ENCODE assay signal across 8 mouse cellular contexts in the genomic region with DNA sequence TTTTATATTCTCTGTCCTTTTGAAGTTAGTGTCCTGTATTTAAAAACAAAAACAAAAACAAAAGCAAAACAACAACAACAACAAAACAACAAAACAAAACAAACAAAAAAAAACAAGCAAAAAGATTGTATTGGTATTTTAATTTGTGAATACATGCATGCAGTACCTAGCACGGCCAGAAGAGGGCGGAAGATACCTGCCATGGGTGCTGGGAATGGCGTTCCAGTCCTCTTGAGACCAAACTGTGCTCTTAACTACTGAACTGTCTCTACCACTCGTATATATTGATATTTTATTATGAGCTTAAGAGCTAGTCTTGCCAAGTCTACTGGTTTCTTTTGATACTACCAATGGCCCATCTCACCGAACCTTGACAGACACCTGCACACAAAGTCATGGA. TPM values are rescaled to one million over a fixed set of nuclear protein-coding genes. Genes with fewer than 3 reads are reported as not detected.
DNase-seq lines count a peak whose midpoint lies in the region; ATAC-seq and TF ChIP-seq lines count a peak whose summit lies in the region.

No protein-coding gene starts in this region.

- no peak for ATAC-seq in kidney, embryonic 15.5 days (replicated peaks; ENCODE audit: low FRiP score)

- TF ChIP-seq POLR2A in kidney, adult 2 months (IDR thresholded peaks at IDR 0.05; ENCODE audit: low read depth, low read length) = no peak
- no peak for TF ChIP-seq POLR2A in embryonic fibroblast, embryonic 13.5 days (IDR thresholded peaks at IDR 0.05; ENCODE audit: low read depth, low read length)

- no peaks in the 10 kb centered on the region for H3K4me1 ChIP-seq in kidney, adult 2 months (ENCODE audit: control insufficient read depth, insufficient read depth, low read length)
- no peaks in the 10 kb centered on the region for H3K4me1 ChIP-seq in kidney, embryonic 15.5 days
- peaks cover 18% of the 10 kb centered on the region for H3K4me1 ChIP-seq in E14TG2a.4 (replicated peaks; ENCODE audit: low read depth, low read length)
- no peaks in the 10 kb centered on the region for H3K4me1 ChIP-seq in embryonic fibroblast, embryonic 13.5 days (ENCODE audit: control insufficient read depth, insufficient read depth, low read length)

- H3K4me2 ChIP-seq in kidney, embryonic 15.5 days = no peak overlapping the region

- DNase-seq in kidney, adult 2 months = no peak
- DNase-seq in A20 (ENCODE audit: low read depth, low spot score) = peak; percentile 55
- peak; percentile 61 for DNase-seq in retina, postnatal 1 day
- no peak for DNase-seq in gastrocnemius, adult 18-20 months (ENCODE audit: low spot score)
- no peak for DNase-seq in Muller cell, postnatal 12 days (ENCODE audit: inconsistent ontology term)

- H3K4me3 ChIP-seq in kidney, adult 2 months (ENCODE audit: insufficient read depth, low read depth, low read length) = no peak overlapping the region
- no peak overlapping the region for H3K4me3 ChIP-seq in kidney, embryonic 15.5 days (replicated peaks)
- no peak overlapping the region for H3K4me3 ChIP-seq in E14TG2a.4 (replicated peaks; ENCODE audit: low read length)
- no peak overlapping the region for H3K4me3 ChIP-seq in embryonic fibroblast, embryonic 13.5 days (ENCODE audit: insufficient read depth, low read length)

- H3K36me3 ChIP-seq in kidney, adult 2 months (ENCODE audit: control insufficient read depth, insufficient read depth, low read length) = no peaks in the 10 kb centered on the region
- H3K36me3 ChIP-seq in kidney, embryonic 15.5 days = no peaks in the 10 kb centered on the region
- no peaks in the 10 kb centered on the region for H3K36me3 ChIP-seq in E14TG2a.4 (ENCODE audit: insufficient read depth, low read length)

- 20% methylated on average over 5 of the region's 5 CpGs for WGBS in kidney, adult 2 months
- 24% methylated on average over 5 of the region's 5 CpGs for WGBS in kidney, embryonic 15.5 days

- no peak overlapping the region for H3K9ac ChIP-seq in kidney, embryonic 15.5 days

- no peaks in the 10 kb centered on the region for H3K27me3 ChIP-seq in kidney, adult 2 months (replicated peaks; ENCODE audit: control insufficient read depth, insufficient read depth, low read length)
- H3K27me3 ChIP-seq in kidney, embryonic 15.5 days = no peaks in the 10 kb centered on the region
- H3K27me3 ChIP-seq in E14TG2a.4 (ENCODE audit: insufficient read depth, low read length) = no peaks in the 10 kb centered on the region

- H3K27ac ChIP-seq in kidney, adult 2 months (ENCODE audit: insufficient read depth, low read depth, low read length) = no peak overlapping the region
- no peak overlapping the region for H3K27ac ChIP-seq in kidney, embryonic 15.5 days
- H3K27ac ChIP-seq in embryonic fibroblast, embryonic 13.5 days (ENCODE audit: insufficient read depth, low read length) = no peak overlapping the region

- no peaks in the 10 kb centered on the region for H3K9me3 ChIP-seq in kidney, embryonic 15.5 days (replicated peaks)
- H3K9me3 ChIP-seq in E14TG2a.4 (ENCODE audit: low read length) = peaks cover 9% of the 10 kb centered on the region; the same call in 1 of the 2 replicates

- peak; percentile 92 for TF ChIP-seq CTCF in kidney, adult 2 months (conservative IDR thresholded peaks at IDR 0.05; ENCODE audit: insufficient read depth, insufficient read length, low read depth, low read length)
- peak; percentile 48 for TF ChIP-seq CTCF in E14TG2a.4 (conservative IDR thresholded peaks at IDR 0.05; ENCODE audit: low read length)
- TF ChIP-seq CTCF in embryonic fibroblast, embryonic 13.5 days (IDR thresholded peaks at IDR 0.05; ENCODE audit: borderline replicate concordance, insufficient read depth, low read length) = peak; percentile 82; the same call in 1 of the 2 replicates

RNA-seq across cellular contexts. Expression of a gene that starts 18.6 kb away (rescaled TPM):
- polyA plus RNA-seq in kidney, adult 2 months (2012; rRNA removed) = 15.8 and 16.7 TPM in 2 replicates
- 5.1 and 5.5 TPM in 2 replicates for polyA plus RNA-seq in kidney, embryonic 15.5 days (2015; fragmentation: Nextera tagmentation; extraction: Ambion mirVana)
- 28.4 and 34.1 TPM in 2 replicates for polyA plus RNA-seq in embryonic fibroblast, embryonic 13.5 days (2011; ENCODE audit: insufficient read length, low read depth, missing spikeins)
- 1 to 10 TPM; 5.6 to 6.3 TPM for total RNA-seq in gastrocnemius, adult 18-20 months (2021)

RNA-seq across cellular contexts. Expression of a gene that starts 19.5 kb away (rescaled TPM):
- polyA plus RNA-seq in kidney, adult 2 months (2012; rRNA removed) = 47.9 and 51.6 TPM in 2 replicates
- polyA plus RNA-seq in kidney, embryonic 15.5 days (2015; fragmentation: Nextera tagmentation; extraction: Ambion mirVana) = 130 TPM in 2 replicates
- 106 and 109 TPM in 2 replicates for polyA plus RNA-seq in embryonic fibroblast, embryonic 13.5 days (2011; ENCODE audit: insufficient read length, low read depth, missing spikeins)
- 10 to 100 TPM; 42.4 to 46.5 TPM for total RNA-seq in gastrocnemius, adult 18-20 months (2021)

RNA-seq across cellular contexts. Expression of a gene that starts 58.2 kb away (rescaled TPM):
- polyA plus RNA-seq in kidney, adult 2 months (2012; rRNA removed) = 13.9 and 15.7 TPM in 2 replicates
- polyA plus RNA-seq in kidney, embryonic 15.5 days (2015; fragmentation: Nextera tagmentation; extraction: Ambion mirVana) = 22.9 and 26.5 TPM in 2 replicates
- polyA plus RNA-seq in embryonic fibroblast, embryonic 13.5 days (2011; ENCODE audit: insufficient read length, low read depth, missing spikeins) = 2.8 and 3.2 TPM in 2 replicates
- total RNA-seq in gastrocnemius, adult 18-20 months (2021) = under 1 TPM in 1 of 2 experiments, not detected in 1; 0.28 TPM

Comparison
In these comparisons a context has a peak if more than half of its experiments do, and no peak if none do; other contexts are left out.
1. DNase-seq: peak in A20 (single experiment) and retina, postnatal 1 day (single experiment); none in kidney, adult 2 months (single experiment), gastrocnemius, adult 18-20 months (single experiment) and Muller cell, postnatal 12 days (single experiment).
2. Peak in every context shown above with its lines, with median percentiles within 50 percentile points of each other: CTCF ChIP-seq.